14 mouse cellular contexts compared by ENCODE assay signal in genomic region chr11:57683931-57684330, GRCm38 (mm10). TPM values are rescaled to one million over a fixed set of nuclear protein-coding genes. Genes with fewer than 3 reads are reported as not detected.
DNase-seq lines count a peak whose midpoint lies in the region; ATAC-seq and TF ChIP-seq lines count a peak whose summit lies in the region.
"Had no signal": no experiment of that assay in that cellular context is flagged by ENCODE, and none has a peak within 500 bp of the region (broad histone marks: within the 10 kb centered on the region; RNA-seq: fewer than 3 reads in every experiment).

No protein-coding gene starts in this region.

- no peak overlapping the region for H3K9ac ChIP-seq in kidney, embryonic 15.5 days
- H3K9ac ChIP-seq in neural tube, embryonic 15.5 days (replicated peaks), result no peak overlapping the region
- no peak overlapping the region for H3K9ac ChIP-seq in lung, postnatal 0 days (replicated peaks; ENCODE audit: low read depth)
- H3K9ac ChIP-seq: heart, embryonic 15.5 days had no signal

- 21% methylated on average over 8 of the region's 8 CpGs for WGBS in kidney, embryonic 15.5 days
- 6% methylated on average over 8 of the region's 8 CpGs for WGBS in neural tube, embryonic 15.5 days
- WGBS in lung, postnatal 0 days, result 32% methylated on average over 8 of the region's 8 CpGs

- H3K4me3 ChIP-seq in kidney, embryonic 15.5 days (replicated peaks), result no peak overlapping the region
- no peak overlapping the region for H3K4me3 ChIP-seq in neural tube, embryonic 15.5 days (replicated peaks)
- H3K4me3 ChIP-seq in lung, postnatal 0 days (ENCODE audit: low read depth, low read length), result no peak overlapping the region
- H3K4me3 ChIP-seq: erythroblast, embryonic 14.5 days; heart, embryonic 15.5 days; midbrain, embryonic 10.5 days had no signal

- peak; percentile 57; the same call in 1 of the 2 replicates for ATAC-seq in kidney, embryonic 15.5 days (replicated peaks; ENCODE audit: low FRiP score)
- peak; percentile 49 for ATAC-seq in neural tube, embryonic 15.5 days (ENCODE audit: low FRiP score)
- ATAC-seq in lung, postnatal 0 days, result no peak

- H3K36me3 ChIP-seq in kidney, embryonic 15.5 days, result peaks cover 6% of the 10 kb centered on the region; the same call in 1 of the 2 replicates
- no peaks in the 10 kb centered on the region for H3K36me3 ChIP-seq in neural tube, embryonic 15.5 days
- no peaks in the 10 kb centered on the region for H3K36me3 ChIP-seq in lung, postnatal 0 days (ENCODE audit: insufficient read depth, low read length)
- H3K36me3 ChIP-seq: heart, embryonic 15.5 days had no signal

- no peak for TF ChIP-seq CTCF in lung, postnatal 0 days (IDR thresholded peaks at IDR 0.05)

- TF ChIP-seq EP300 in lung, postnatal 0 days (IDR thresholded peaks at IDR 0.05), result no peak

- H3K9me3 ChIP-seq in kidney, embryonic 15.5 days (replicated peaks), result no peaks in the 10 kb centered on the region
- H3K9me3 ChIP-seq in neural tube, embryonic 15.5 days (replicated peaks), result no peaks in the 10 kb centered on the region
- no peaks in the 10 kb centered on the region for H3K9me3 ChIP-seq in lung, postnatal 0 days (ENCODE audit: low read length)
- H3K9me3 ChIP-seq: heart, embryonic 15.5 days; midbrain, embryonic 10.5 days had no signal

- H3K27me3 ChIP-seq in kidney, embryonic 15.5 days, result no peaks in the 10 kb centered on the region
- no peaks in the 10 kb centered on the region for H3K27me3 ChIP-seq in neural tube, embryonic 15.5 days (replicated peaks)
- H3K27me3 ChIP-seq in lung, postnatal 0 days (replicated peaks; ENCODE audit: insufficient read depth, low read length), result no peaks in the 10 kb centered on the region
- H3K27me3 ChIP-seq: heart, embryonic 15.5 days had no signal

- H3K4me2 ChIP-seq in kidney, embryonic 15.5 days, result no peak overlapping the region
- peak overlapping the region; percentile 21 for H3K4me2 ChIP-seq in neural tube, embryonic 15.5 days
- no peak overlapping the region for H3K4me2 ChIP-seq in lung, postnatal 0 days (replicated peaks; ENCODE audit: low read depth, low read length)
- H3K4me2 ChIP-seq: heart, embryonic 15.5 days had no signal

- peaks cover 67% of the 10 kb centered on the region for H3K4me1 ChIP-seq in kidney, embryonic 15.5 days
- peaks cover 60% of the 10 kb centered on the region for H3K4me1 ChIP-seq in neural tube, embryonic 15.5 days
- peaks cover 11% of the 10 kb centered on the region; the same call in 1 of the 2 replicates for H3K4me1 ChIP-seq in lung, postnatal 0 days (ENCODE audit: insufficient read depth, low read depth, low read length)

- DNase-seq in kidney, adult 11 months, result no peak
- DNase-seq in adrenal gland, postnatal 36 days, result peak; percentile 64 to 72
- DNase-seq in gastrocnemius, postnatal 25 days, result peak; percentile 79
- DNase-seq in lung, postnatal 0 days (ENCODE audit: low spot score), result no peak
- no peak for DNase-seq in spleen, postnatal 10 days (ENCODE audit: low spot score in 2 of 2)
- DNase-seq: cerebellum, postnatal 14 days; lung, adult 2 months; right cerebral cortex, postnatal 14 days; thymus, postnatal 4 days had no signal

- no peak overlapping the region for H3K27ac ChIP-seq in kidney, embryonic 15.5 days
- H3K27ac ChIP-seq in neural tube, embryonic 15.5 days (replicated peaks), result peak overlapping the region; percentile 30; the same call in 1 of the 2 replicates
- H3K27ac ChIP-seq in lung, postnatal 0 days (ENCODE audit: low read length), result no peak overlapping the region
- H3K27ac ChIP-seq: heart, embryonic 15.5 days had no signal

RNA-seq across cellular contexts. Expression of gene Galnt10, which starts 38.7 kb away (rescaled TPM):
- 22.3 and 23.6 TPM in 2 replicates for polyA plus RNA-seq in kidney, embryonic 15.5 days (2015; fragmentation: Nextera tagmentation; extraction: Ambion mirVana)
- 10 to 100 TPM; 47.0 to 51.6 TPM for total RNA-seq in adrenal gland, postnatal 36 days (2021)
- total RNA-seq in gastrocnemius, postnatal 25 days (2021), result 1 to 10 TPM; 6.0 to 7.5 TPM
- polyA plus RNA-seq in neural tube, embryonic 15.5 days (2015; fragmentation: Nextera tagmentation; extraction: Ambion mirVana), result 11.7 and 12.7 TPM in 2 replicates
- 6.1 and 6.4 TPM in 2 replicates for polyA plus RNA-seq in lung, postnatal 0 days (2015; fragmentation: Nextera tagmentation; extraction: Ambion mirVana)

Comparison
In these comparisons a context has a peak if more than half of its experiments do, and no peak if none do; other contexts are left out.
1. DNase-seq: peak in adrenal gland, postnatal 36 days (2 of 2) and gastrocnemius, postnatal 25 days (single experiment); none in kidney, adult 11 months (single experiment), lung, postnatal 0 days (single experiment) and spleen, postnatal 10 days (0 of 2).